Mouse (Mus musculus) midbrain, embryonic 15.5 days (tissue): ENCODE results near the gene Ank2. TPM values are rescaled to one million over a fixed set of nuclear protein-coding genes. Genes with fewer than 3 reads are reported as not detected.

Source experiments
- ATAC-seq: fragments of 200-750 bp; cut with Nextera tagmentation; replicated peaks from 2 replicates; pipeline ENCODE4 v1.8.0; 2017; ENCODE audit warnings: moderate TSS enrichment
- H3K27ac ChIP-seq: fragments of 300-500 bp; sonication (generic); 2 replicates; pipeline ENCODE4 v1.5.1; 2015; ENCODE audit warnings: mild to moderate bottlenecking, inconsistent platforms
- H3K27me3 ChIP-seq: fragments of 300-500 bp; sonication (generic); replicated peaks from 2 replicates; pipeline ENCODE4 v1.6.1; 2015; ENCODE audit warnings: inconsistent platforms
- H3K36me3 ChIP-seq: fragments of 300-500 bp; sonication (generic); replicated peaks from 2 replicates; pipeline ENCODE4 v1.6.1; 2015; ENCODE audit warnings: inconsistent platforms
- H3K4me1 ChIP-seq: fragments of 300-500 bp; sonication (generic); 2 replicates; pipeline ENCODE4 v1.6.1; 2015; ENCODE audit warnings: inconsistent platforms
- H3K4me2 ChIP-seq: fragments of 300-500 bp; sonication (generic); 2 replicates; pipeline ENCODE4 v1.6.1; 2015; ENCODE audit warnings: inconsistent platforms, mild to moderate bottlenecking, moderate library complexity
- H3K4me3 ChIP-seq: fragments of 300-500 bp; sonication (generic); 2 replicates; pipeline ENCODE4 v1.5.1; 2015; ENCODE audit warnings: mild to moderate bottlenecking, inconsistent platforms
- H3K9ac ChIP-seq: fragments of 300-500 bp; sonication (generic); 2 replicates; pipeline ENCODE4 v1.6.1; 2015; ENCODE audit warnings: mild to moderate bottlenecking, inconsistent platforms
- H3K9me3 ChIP-seq: fragments of 300-500 bp; sonication (generic); 2 replicates; pipeline ENCODE4 v1.6.1; 2016; ENCODE audit warnings: inconsistent platforms
- WGBS: fragments of 180-500 bp; shearing (Covaris S2); methylation state at CpG from one replicate; pipeline ENCODE4 v1.1.7; 2015; ENCODE audit warnings: mixed read lengths; 5-methylcytosine and 5-hydroxymethylcytosine counted together
- polyA plus RNA-seq: library from polyadenylated mRNA; unstranded; fragments of >200 nt; fragmentation: Nextera tagmentation; extraction: Ambion mirVana; gene quantifications from 2 replicates; pipeline ENCODE4 v1.2.1, GENCODE M21; 2015

Ank2 gene
- polyA plus RNA-seq, 1 experiment from 2014 or later: 216 TPM

GRCm38 (mm10) chr3:127101326-127101725 lies 397.8 kb downstream of the Ank2 start:
- ATAC-seq: 0 out of 2 replicates have a peak, but pooled peaks have one; percentile 57
- H3K36me3 ChIP-seq: no peaks in the 10 kb centered on the region
- H3K4me1 ChIP-seq: no peaks in the 10 kb centered on the region
- 100% methylated on average over 1 of the region's 1 CpGs for WGBS
- no peak overlapping the region for H3K4me3 ChIP-seq
- H3K27me3 ChIP-seq: no peaks in the 10 kb centered on the region
- no peaks in the 10 kb centered on the region for H3K9me3 ChIP-seq
- no peak overlapping the region for H3K27ac ChIP-seq
- H3K4me2 ChIP-seq: no peak overlapping the region
- no peak overlapping the region for H3K9ac ChIP-seq

- no peak for ATAC-seq
- Histone ChIP-seq H3K9me3 (no peaks in the 10 kb centered on the region), H3K36me3 (no peaks in the 10 kb centered on the region), H3K4me3 (no peak overlapping the region), H3K27ac (no peak overlapping the region), H3K4me2 (no peak overlapping the region), H3K9ac (no peak overlapping the region), H3K27me3 (no peaks in the 10 kb centered on the region), H3K4me1 (no peaks in the 10 kb centered on the region)
- 95% methylated on average over 1 of the region's 1 CpGs for WGBS
Observed at GRCm38 (mm10) chr3:127097745-127098144, 401.4 kb downstream of the Ank2 start.

- Histone ChIP-seq H3K36me3 (no peaks in the 10 kb centered on the region), H3K27me3 (no peaks in the 10 kb centered on the region), H3K4me3 (no peak overlapping the region), H3K4me2 (no peak overlapping the region), H3K27ac (no peak overlapping the region), H3K9ac (no peak overlapping the region), H3K4me1 (no peaks in the 10 kb centered on the region), H3K9me3 (no peaks in the 10 kb centered on the region)
- WGBS: 97% methylated on average over 1 of the region's 1 CpGs
- no peak for ATAC-seq
Observed at GRCm38 (mm10) chr3:127097106-127097505, 402.0 kb downstream of the Ank2 start.

- H3K27me3 ChIP-seq: no peaks in the 10 kb centered on the region
- H3K9me3 ChIP-seq: no peaks in the 10 kb centered on the region
- 86% methylated on average over 4 of the region's 4 CpGs for WGBS
- no peak overlapping the region for H3K9ac ChIP-seq
- H3K4me1 ChIP-seq: no peaks in the 10 kb centered on the region
- H3K27ac ChIP-seq: no peak overlapping the region
- no peak overlapping the region for H3K4me3 ChIP-seq
- no peak for ATAC-seq
- H3K4me2 ChIP-seq: no peak overlapping the region
- H3K36me3 ChIP-seq: no peaks in the 10 kb centered on the region
Observed at GRCm38 (mm10) chr3:127093631-127094030, 405.5 kb downstream of the Ank2 start.

GRCm38 (mm10) chr3:127087574-127087973 lies 411.6 kb downstream of the Ank2 start:
- Histone ChIP-seq H3K9me3 (no peaks in the 10 kb centered on the region), H3K27me3 (no peaks in the 10 kb centered on the region), H3K27ac (no peak overlapping the region), H3K4me3 (no peak overlapping the region), H3K4me1 (0 out of 2 replicates have a peak, but pooled peaks cover 2% of the 10 kb centered on the region), H3K36me3 (no peaks in the 10 kb centered on the region), H3K9ac (no peak overlapping the region), H3K4me2 (no peak overlapping the region)
- no peak for ATAC-seq
- 70% methylated on average over 1 of the region's 1 CpGs for WGBS

GRCm38 (mm10) chr3:127086834-127087506 lies 412.2 kb downstream of the Ank2 start:
- no peak overlapping the region for H3K27ac ChIP-seq
- H3K4me3 ChIP-seq: no peak overlapping the region
- no peaks in the 10 kb centered on the region for H3K36me3 ChIP-seq
- 11% methylated on average over 3 of the region's 3 CpGs for WGBS
- H3K4me1 ChIP-seq: 0 out of 2 replicates have a peak, but pooled peaks cover 2% of the 10 kb centered on the region
- no peaks in the 10 kb centered on the region for H3K27me3 ChIP-seq
- H3K9me3 ChIP-seq: no peaks in the 10 kb centered on the region
- H3K9ac ChIP-seq: no peak overlapping the region
- H3K4me2 ChIP-seq: no peak overlapping the region
- ATAC-seq: 0 out of 2 replicates have a peak, but pooled peaks have one; percentile 32

- Histone ChIP-seq H3K4me2 (no peak overlapping the region), H3K4me3 (no peak overlapping the region), H3K4me1 (no peaks in the 10 kb centered on the region), H3K27ac (no peak overlapping the region), H3K9ac (no peak overlapping the region), H3K36me3 (no peaks in the 10 kb centered on the region), H3K27me3 (no peaks in the 10 kb centered on the region), H3K9me3 (no peaks in the 10 kb centered on the region)
- no peak for ATAC-seq
- 92% methylated on average over 5 of the region's 5 CpGs for WGBS
Observed at GRCm38 (mm10) chr3:127077369-127077768, 421.8 kb downstream of the Ank2 start.

- no peak for ATAC-seq
- Histone ChIP-seq H3K27me3 (no peaks in the 10 kb centered on the region), H3K36me3 (no peaks in the 10 kb centered on the region), H3K9ac (no peak overlapping the region), H3K4me2 (no peak overlapping the region), H3K4me1 (no peaks in the 10 kb centered on the region), H3K9me3 (no peaks in the 10 kb centered on the region), H3K4me3 (no peak overlapping the region), H3K27ac (no peak overlapping the region)
- WGBS: 67% methylated on average over 8 of the region's 8 CpGs
Observed at GRCm38 (mm10) chr3:127075531-127076280, 423.4 kb downstream of the Ank2 start.

GRCm38 (mm10) chr3:127071471-127071870 lies 427.7 kb downstream of the Ank2 start:
- Histone ChIP-seq H3K9ac (no peak overlapping the region), H3K27ac (no peak overlapping the region), H3K36me3 (no peaks in the 10 kb centered on the region), H3K4me3 (no peak overlapping the region), H3K4me1 (no peaks in the 10 kb centered on the region), H3K4me2 (no peak overlapping the region), H3K27me3 (no peaks in the 10 kb centered on the region), H3K9me3 (no peaks in the 10 kb centered on the region)
- WGBS: 68% methylated on average over 1 of the region's 1 CpGs
- ATAC-seq: no peak

GRCm38 (mm10) chr3:127063654-127064386 lies 435.3 kb downstream of the Ank2 start:
- H3K9me3 ChIP-seq: no peaks in the 10 kb centered on the region
- no peak overlapping the region for H3K27ac ChIP-seq
- no peak overlapping the region for H3K9ac ChIP-seq
- H3K36me3 ChIP-seq: no peaks in the 10 kb centered on the region
- no peaks in the 10 kb centered on the region for H3K4me1 ChIP-seq
- H3K4me3 ChIP-seq: no peak overlapping the region
- H3K4me2 ChIP-seq: no peak overlapping the region
- ATAC-seq: no peak
- 90% methylated on average over 5 of the region's 5 CpGs for WGBS
- H3K27me3 ChIP-seq: no peaks in the 10 kb centered on the region

GRCm38 (mm10) chr3:127059671-127060070 lies 439.5 kb downstream of the Ank2 start:
- no peak for ATAC-seq
- no peaks in the 10 kb centered on the region for H3K4me1 ChIP-seq
- H3K36me3 ChIP-seq: no peaks in the 10 kb centered on the region
- no peaks in the 10 kb centered on the region for H3K9me3 ChIP-seq
- no peak overlapping the region for H3K9ac ChIP-seq
- no peak overlapping the region for H3K4me3 ChIP-seq
- H3K4me2 ChIP-seq: no peak overlapping the region
- H3K27ac ChIP-seq: no peak overlapping the region
- 94% methylated on average over 4 of the region's 4 CpGs for WGBS
- no peaks in the 10 kb centered on the region for H3K27me3 ChIP-seq

- Histone ChIP-seq H3K9ac (no peak overlapping the region), H3K9me3 (no peaks in the 10 kb centered on the region), H3K4me2 (no peak overlapping the region), H3K27ac (no peak overlapping the region), H3K4me1 (no peaks in the 10 kb centered on the region), H3K36me3 (peaks cover 19% of the 10 kb centered on the region), H3K4me3 (no peak overlapping the region), H3K27me3 (no peaks in the 10 kb centered on the region)
- ATAC-seq: no peak
- WGBS: 92% methylated on average over 7 of the region's 7 CpGs
Observed at GRCm38 (mm10) chr3:127041288-127041687, 457.9 kb downstream of the Ank2 start.
